Mouse (Mus musculus): Measurements from ENCODE around the gene Zfp609. TPM values are rescaled to one million over a fixed set of nuclear protein-coding genes. Genes with fewer than 3 reads are reported as not detected.
"Not testable (repeated sequence)": the region's sequence is repeated elsewhere in the genome, so short reads cannot be mapped to it uniquely, and the experiment has no call there.

The Zfp609 gene
- polyA plus RNA-seq, 1 experiment from 2014 or later: 14.0 TPM

- 79% methylated on average over 7 of the region's 7 CpGs for WGBS
- Histone ChIP-seq H3K27me3 (no peaks in the 10 kb centered on the region), H3K36me3 (peaks cover 79% of the 10 kb centered on the region), H3K4me3 (no peak overlapping the region), H3K9ac (no peak overlapping the region), H3K4me2 (replicated peaks) (no peak overlapping the region), H3K4me1 (peaks cover 26% of the 10 kb centered on the region), H3K27ac (no peak overlapping the region), H3K9me3 (replicated peaks) (no peaks in the 10 kb centered on the region)
- no peak for ATAC-seq (ENCODE audit: low FRiP score)
Observed at GRCm38 (mm10) chr9:65697356-65697755, 130.0 kb downstream of the Zfp609 start.

GRCm38 (mm10) chr9:65696337-65696736 is 131.0 kb downstream of the Zfp609 start:
- peaks cover 71% of the 10 kb centered on the region for H3K36me3 ChIP-seq

GRCm38 (mm10) chr9:65695646-65696045 is 131.7 kb downstream of the Zfp609 start:
- no peak overlapping the region for H3K27ac ChIP-seq
- H3K4me2 ChIP-seq (replicated peaks): no peak overlapping the region
- H3K9me3 ChIP-seq (replicated peaks): no peaks in the 10 kb centered on the region
- H3K36me3 ChIP-seq: peaks cover 69% of the 10 kb centered on the region
- no peak overlapping the region for H3K9ac ChIP-seq
- ATAC-seq (ENCODE audit: low FRiP score): no peak
- no peak overlapping the region for H3K4me3 ChIP-seq
- peaks cover 32% of the 10 kb centered on the region for H3K4me1 ChIP-seq
- H3K27me3 ChIP-seq: no peaks in the 10 kb centered on the region
- 79% methylated on average over 3 of the region's 3 CpGs for WGBS

More at GRCm38 (mm10) chr9:65696337-65696736, 131.0 kb downstream of the Zfp609 start:
- Histone ChIP-seq H3K4me1 (peaks cover 32% of the 10 kb centered on the region), H3K9ac (no peak overlapping the region), H3K4me3 (no peak overlapping the region), H3K27ac (no peak overlapping the region), H3K9me3 (replicated peaks) (no peaks in the 10 kb centered on the region), H3K27me3 (no peaks in the 10 kb centered on the region), H3K4me2 (replicated peaks) (no peak overlapping the region)
- ATAC-seq (ENCODE audit: low FRiP score): no peak

GRCm38 (mm10) chr9:65692959-65693603 is 134.3 kb downstream of the Zfp609 start:
- no peak overlapping the region for H3K4me2 ChIP-seq (replicated peaks)
- no peak overlapping the region for H3K4me3 ChIP-seq
- WGBS: 38% methylated on average over 5 of the region's 5 CpGs
- no peaks in the 10 kb centered on the region for H3K9me3 ChIP-seq (replicated peaks)
- H3K9ac ChIP-seq: no peak overlapping the region
- H3K27me3 ChIP-seq: no peaks in the 10 kb centered on the region
- peaks cover 32% of the 10 kb centered on the region for H3K4me1 ChIP-seq
- H3K27ac ChIP-seq: peak overlapping the region; percentile 52
- no peak; the same call in 1 of the 2 replicates for ATAC-seq (ENCODE audit: low FRiP score)
- H3K36me3 ChIP-seq: peaks cover 63% of the 10 kb centered on the region

GRCm38 (mm10) chr9:65692466-65692865 is 134.9 kb downstream of the Zfp609 start:
- Histone ChIP-seq H3K27me3 (no peaks in the 10 kb centered on the region), H3K9me3 (replicated peaks) (no peaks in the 10 kb centered on the region), H3K4me2 (replicated peaks) (no peak overlapping the region), H3K9ac (no peak overlapping the region), H3K27ac (peak overlapping the region; percentile 52; the same call in 1 of the 2 replicates), H3K4me1 (peaks cover 32% of the 10 kb centered on the region), H3K4me3 (no peak overlapping the region), H3K36me3 (peaks cover 68% of the 10 kb centered on the region)
- ATAC-seq (ENCODE audit: low FRiP score): peak; percentile 23
- 21% methylated on average over 3 of the region's 3 CpGs for WGBS

GRCm38 (mm10) chr9:65689869-65690268 is 137.5 kb downstream of the Zfp609 start:
- not testable (repeated sequence) for ATAC-seq (ENCODE audit: low FRiP score); H3K27me3 ChIP-seq; H3K9me3 ChIP-seq (replicated peaks); H3K27ac ChIP-seq; H3K4me3 ChIP-seq; H3K9ac ChIP-seq; H3K4me2 ChIP-seq (replicated peaks)
- peaks cover 23% of the 10 kb centered on the region for H3K4me1 ChIP-seq
- WGBS: 60% methylated on average over 2 of the region's 2 CpGs
- peaks cover 62% of the 10 kb centered on the region for H3K36me3 ChIP-seq

GRCm38 (mm10) chr9:65684704-65685103 is 142.7 kb downstream of the Zfp609 start:
- Histone ChIP-seq H3K4me1 (peaks cover 19% of the 10 kb centered on the region), H3K4me2 (replicated peaks) (no peak overlapping the region), H3K36me3 (peaks cover 34% of the 10 kb centered on the region), H3K9ac (no peak overlapping the region), H3K4me3 (no peak overlapping the region), H3K9me3 (replicated peaks) (no peaks in the 10 kb centered on the region), H3K27ac (no peak overlapping the region), H3K27me3 (no peaks in the 10 kb centered on the region)
- 88% methylated on average over 2 of the region's 2 CpGs for WGBS
- ATAC-seq (ENCODE audit: low FRiP score): no peak

GRCm38 (mm10) chr9:65682994-65683393 is 144.4 kb downstream of the Zfp609 start:
- no peak overlapping the region for H3K4me2 ChIP-seq (replicated peaks)
- H3K27me3 ChIP-seq: no peaks in the 10 kb centered on the region
- no peak overlapping the region for H3K27ac ChIP-seq
- peaks cover 36% of the 10 kb centered on the region for H3K4me1 ChIP-seq
- no peak overlapping the region for H3K4me3 ChIP-seq
- no peaks in the 10 kb centered on the region for H3K9me3 ChIP-seq (replicated peaks)
- H3K9ac ChIP-seq: no peak overlapping the region
- ATAC-seq (ENCODE audit: low FRiP score): no peak
- WGBS: 86% methylated on average over 1 of the region's 1 CpGs
- peaks cover 25% of the 10 kb centered on the region for H3K36me3 ChIP-seq

GRCm38 (mm10) chr9:65682183-65682582 is 145.2 kb downstream of the Zfp609 start:
- Histone ChIP-seq H3K36me3 (peaks cover 17% of the 10 kb centered on the region), H3K4me3 (no peak overlapping the region), H3K27ac (no peak overlapping the region), H3K4me2 (replicated peaks) (no peak overlapping the region), H3K9ac (no peak overlapping the region), H3K27me3 (no peaks in the 10 kb centered on the region), H3K9me3 (replicated peaks) (no peaks in the 10 kb centered on the region), H3K4me1 (peaks cover 44% of the 10 kb centered on the region)
- 90% methylated on average over 3 of the region's 3 CpGs for WGBS
- no peak for ATAC-seq (ENCODE audit: low FRiP score)

- 89% methylated on average over 2 of the region's 2 CpGs for WGBS
- 0 out of 2 replicates have a peak overlapping the region, but pooled peaks have one; percentile 7 for H3K27ac ChIP-seq
- H3K36me3 ChIP-seq: peaks cover 12% of the 10 kb centered on the region
- peaks cover 46% of the 10 kb centered on the region for H3K4me1 ChIP-seq
- no peak for ATAC-seq (ENCODE audit: low FRiP score)
- no peaks in the 10 kb centered on the region for H3K9me3 ChIP-seq (replicated peaks)
- H3K9ac ChIP-seq: no peak overlapping the region
- no peak overlapping the region for H3K4me2 ChIP-seq (replicated peaks)
- H3K4me3 ChIP-seq: no peak overlapping the region
- no peaks in the 10 kb centered on the region for H3K27me3 ChIP-seq
Observed at GRCm38 (mm10) chr9:65681634-65681940, 145.8 kb downstream of the Zfp609 start.

- Histone ChIP-seq H3K36me3 (peaks cover 7% of the 10 kb centered on the region), H3K4me2 (replicated peaks) (no peak overlapping the region), H3K27me3 (no peaks in the 10 kb centered on the region), H3K9me3 (replicated peaks) (no peaks in the 10 kb centered on the region), H3K4me3 (no peak overlapping the region), H3K4me1 (peaks cover 46% of the 10 kb centered on the region), H3K27ac (no peak overlapping the region), H3K9ac (no peak overlapping the region)
- ATAC-seq (ENCODE audit: low FRiP score): no peak
- 89% methylated on average over 4 of the region's 4 CpGs for WGBS
Observed at GRCm38 (mm10) chr9:65680938-65681633, 146.3 kb downstream of the Zfp609 start.

- no peaks in the 10 kb centered on the region for H3K36me3 ChIP-seq
- 26% methylated on average over 5 of the region's 5 CpGs for WGBS
- no peak for ATAC-seq (ENCODE audit: low FRiP score)
- peaks cover 53% of the 10 kb centered on the region for H3K4me1 ChIP-seq
- peak overlapping the region; percentile 32; the same call in 1 of the 2 replicates for H3K9ac ChIP-seq
- peak overlapping the region; percentile 80 for H3K4me3 ChIP-seq
- peak overlapping the region; percentile 93 for H3K4me2 ChIP-seq (replicated peaks)
- no peaks in the 10 kb centered on the region for H3K9me3 ChIP-seq (replicated peaks)
- H3K27ac ChIP-seq: peak overlapping the region; percentile 25
- H3K27me3 ChIP-seq: no peaks in the 10 kb centered on the region
Observed at GRCm38 (mm10) chr9:65679181-65679761, 148.1 kb downstream of the Zfp609 start.

Data from hindbrain, embryonic 12.5 days (tissue).